Mouse (Mus musculus) olfactory bulb, adult 2 months (tissue): ENCODE data around the gene Mpnd.

Experiments
- CTCF ChIP-seq: fragments of 200-500 bp; IDR thresholded peaks from 2 replicates; pipeline ENCODE4 v1.5.1; 2012; ENCODE audit warnings: low read depth, mild to moderate bottlenecking, low read length, moderate library complexity; ENCODE audit not compliant: insufficient read depth
- POLR2A ChIP-seq: fragments of 200-500 bp; IDR thresholded peaks from 2 replicates; pipeline ENCODE4 v1.6.1; 2012; ENCODE audit warnings: mild to moderate bottlenecking, low read depth, low read length, moderate library complexity; ENCODE audit not compliant: insufficient read depth

DNA sequence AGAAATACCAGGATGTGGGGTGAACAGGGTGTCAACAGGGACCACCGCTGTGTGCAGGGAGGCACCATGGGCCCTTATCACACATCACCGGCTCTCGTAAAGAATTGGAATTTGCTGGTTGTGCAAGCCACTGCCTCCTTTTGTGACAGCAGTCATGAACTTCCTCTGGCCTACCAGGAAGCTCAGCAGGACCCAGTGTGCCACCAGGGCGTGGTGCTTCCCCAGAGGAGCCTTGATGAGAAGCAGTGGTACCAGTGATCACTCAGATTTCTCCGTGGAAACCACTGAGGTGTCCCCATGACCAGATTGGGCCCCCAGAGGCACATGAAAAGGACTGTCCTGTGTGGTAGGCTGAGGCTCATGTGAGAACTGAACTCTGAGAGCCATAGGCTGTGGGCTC, 17.9 kb downstream of the Mpnd start:
- TF ChIP-seq CTCF (no peak), POLR2A (no peak)
